Mouse (Mus musculus) mouse embryonic stem cell (cell line): ENCODE measurements around the gene Hist1h4b.

ENCODE experiments used
- in situ Hi-C, 2 experiments: fragments of 300-500 bp; cut with MboI; formaldehyde crosslinking; loops; 1 replicate in 1 of 2; 3 replicates in 1 of 2; pipeline ENCODE4 v1.14.3; 2019 to 2020; ENCODE audit warnings: low sequenced_read_pairs in 2 of 2, low pct_unique_long_range_greater_than_20kb in 1 of 2, mixed read lengths in 1 of 2; ENCODE audit not compliant: unreplicated experiment in 1 of 2

The Hist1h4b gene

DNA sequence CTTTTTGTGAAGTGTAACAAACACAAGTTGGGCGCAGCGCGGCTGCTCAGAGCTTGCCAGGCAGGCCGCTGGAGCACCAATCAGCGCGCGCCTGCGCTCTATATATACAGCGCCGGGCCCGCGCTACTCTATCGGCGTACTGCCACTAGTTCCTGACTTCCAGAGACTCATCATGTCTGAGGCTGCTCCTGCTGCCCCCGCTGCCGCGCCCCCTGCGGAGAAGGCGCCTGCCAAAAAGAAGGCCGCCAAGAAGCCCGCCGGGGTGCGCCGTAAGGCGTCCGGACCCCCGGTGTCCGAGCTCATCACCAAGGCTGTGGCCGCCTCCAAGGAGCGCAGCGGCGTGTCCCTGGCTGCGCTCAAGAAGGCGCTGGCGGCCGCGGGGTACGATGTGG, 18.1 kb upstream of the Hist1h4b start, which contains the start of gene Hist1h1c:
Gene Hist1h1c, plus strand, starts transcription at position 132 of the 392 bp plus-strand sequence.
- in situ Hi-C loops, result loop anchor here in 1 of 2 experiments (10.0 to 25.0 kb wide), 2 partner anchors 54 to 1701 kb away; partner anchors contain the start of genes Hist1h2ac, Hist1h2ag, Hist1h2ah and Hist1h2bc

GRCm38 (mm10) chr13:23739069-23739921, 17.5 kb upstream of the Hist1h4b start:
- in situ Hi-C loops, result loop anchor here in 1 of 2 experiments (10.0 to 25.0 kb wide), 2 partner anchors 54 to 1702 kb away; partner anchors contain the start of genes Hist1h2ac, Hist1h2ag, Hist1h2ah and Hist1h2bc

DNA sequence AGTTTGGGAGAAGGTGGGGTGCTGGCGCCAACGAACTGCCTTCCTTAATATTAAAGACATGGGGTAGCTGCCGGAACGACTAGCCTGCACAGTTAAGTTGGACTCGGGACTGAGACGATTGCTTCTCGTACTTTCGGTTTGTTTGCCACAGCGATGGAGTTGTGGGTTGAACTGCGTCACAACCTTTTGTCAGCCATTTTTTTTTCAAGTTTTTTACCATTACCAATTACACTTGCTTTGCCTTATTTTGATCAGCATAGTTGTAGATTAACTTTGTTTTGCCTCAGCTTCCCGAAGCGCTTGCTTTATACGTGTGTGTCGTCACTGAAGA, 16.9 kb upstream of the Hist1h4b start:
- in situ Hi-C loops, result loop anchor here in 1 of 2 experiments (10.0 to 25.0 kb wide), 3 partner anchors 55 to 1703 kb away; partner anchors contain the start of genes Hist1h2ac, Hist1h2ad, Hist1h2ae and Hist1h2ag

DNA sequence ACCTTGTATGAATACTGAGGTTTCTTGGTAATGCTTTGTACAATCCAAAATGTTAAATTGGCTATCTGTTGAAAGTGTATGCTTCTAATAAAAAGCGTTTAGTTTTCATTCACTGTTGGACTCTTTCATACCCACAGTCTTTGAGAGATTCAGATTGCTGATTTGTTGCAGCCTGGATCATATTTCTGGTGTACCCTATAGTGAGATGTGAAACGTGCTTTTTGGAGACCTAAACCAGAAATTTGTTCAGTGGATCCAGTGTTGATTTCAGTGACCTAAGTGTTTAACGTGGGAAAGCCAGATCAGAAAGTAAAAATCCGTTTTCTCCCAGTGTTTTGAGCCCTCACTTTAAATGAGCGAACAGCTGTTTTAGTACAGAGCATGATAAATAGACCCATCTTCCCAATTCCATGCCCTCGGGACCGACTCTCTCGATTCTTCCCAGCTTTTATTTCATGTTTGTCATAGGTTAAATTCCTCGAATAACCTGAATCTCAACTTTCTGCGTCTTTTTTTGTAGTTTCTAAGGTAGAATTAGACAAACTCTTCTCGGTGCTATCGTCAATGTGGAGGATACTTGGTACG, 16.5 kb upstream of the Hist1h4b start:
- in situ Hi-C loops, result loop anchor here in 1 of 2 experiments (10.0 to 25.0 kb wide), 2 partner anchors 166 to 1703 kb away; partner anchors contain the start of genes Hist1h2ad, Hist1h2ae, Hist1h2ag and Hist1h2ah

GRCm38 (mm10) chr13:23740910-23741309, 15.9 kb upstream of the Hist1h4b start:
- in situ Hi-C loops, result loop anchor here in 1 of 2 experiments (10.0 to 25.0 kb wide), 2 partner anchors 166 to 1704 kb away; partner anchors contain the start of genes Hist1h2ad, Hist1h2ae, Hist1h2ag and Hist1h2ah

DNA sequence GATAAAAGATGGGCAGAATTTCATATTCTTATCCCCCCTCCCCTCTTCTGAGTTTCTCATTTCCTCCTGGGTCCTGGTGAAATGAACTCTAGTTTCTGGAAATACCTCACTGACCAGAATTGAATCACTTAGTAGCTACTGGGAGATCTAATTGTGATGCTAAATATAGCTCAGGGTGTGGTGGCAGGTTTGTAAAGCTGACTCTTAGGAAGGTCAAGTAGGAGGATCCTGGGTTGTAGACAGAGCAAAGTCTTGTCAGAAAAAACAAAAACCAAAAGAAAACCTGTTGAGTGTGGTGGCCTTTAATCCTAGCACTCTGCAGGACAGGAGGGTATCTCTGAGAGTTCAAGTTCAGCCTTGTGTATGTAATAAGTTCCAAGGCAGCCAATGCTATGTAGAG, 14.8 kb upstream of the Hist1h4b start:
- in situ Hi-C loops, result loop anchor here in 1 of 2 experiments (10.0 to 25.0 kb wide), 2 partner anchors 167 to 1705 kb away; partner anchors contain the start of genes Hist1h2ad, Hist1h2ae, Hist1h2ag and Hist1h2ah

DNA sequence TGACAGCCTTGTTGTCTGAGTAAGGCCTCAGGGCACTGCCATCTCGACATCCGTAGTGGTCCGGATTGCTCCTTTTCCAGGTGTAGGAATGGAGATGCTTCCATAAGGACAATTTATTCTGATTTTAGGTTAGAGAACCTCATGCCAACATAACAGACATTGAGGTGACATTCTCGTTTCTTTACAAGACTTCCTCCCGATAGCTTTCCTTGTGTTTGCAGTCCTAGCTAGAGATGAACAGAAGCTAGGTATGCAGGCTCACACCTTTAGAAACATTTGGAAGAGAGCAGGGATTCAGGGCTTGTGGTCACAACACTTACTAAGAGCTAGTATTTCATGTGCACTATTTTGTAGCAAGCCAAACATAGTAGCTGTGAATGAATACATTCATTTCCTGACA, 13.6 kb upstream of the Hist1h4b start:
- in situ Hi-C loops, result loop anchor here in 1 of 2 experiments (10.0 to 25.0 kb wide), 2 partner anchors 168 to 1706 kb away; partner anchors contain the start of genes Hist1h2ad, Hist1h2ae, Hist1h2ag and Hist1h2ah

DNA sequence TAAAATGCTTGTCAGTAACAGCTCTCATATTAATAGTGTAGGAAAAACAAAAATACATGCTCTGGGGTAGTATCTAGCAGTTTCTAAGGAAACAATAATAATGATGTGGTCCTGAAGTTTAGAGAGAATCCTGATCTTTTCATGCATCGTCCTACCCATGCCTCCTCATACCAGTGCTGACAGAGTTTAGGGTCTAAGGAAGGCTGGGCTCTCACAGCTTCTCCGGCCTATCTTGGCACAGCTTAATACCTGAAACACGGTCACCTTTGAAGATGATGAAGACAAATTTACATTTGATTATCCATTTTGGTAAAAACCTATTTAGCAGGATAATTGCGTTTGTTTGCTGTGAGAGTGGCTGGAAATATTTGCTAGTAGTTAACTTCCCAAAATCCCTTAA, 12.8 kb upstream of the Hist1h4b start:
- in situ Hi-C loops, result loop anchor here in 1 of 2 experiments (10.0 to 25.0 kb wide), 2 partner anchors 169 to 1707 kb away; partner anchors contain the start of genes Hist1h2ad, Hist1h2ae, Hist1h2ag and Hist1h2ah

DNA sequence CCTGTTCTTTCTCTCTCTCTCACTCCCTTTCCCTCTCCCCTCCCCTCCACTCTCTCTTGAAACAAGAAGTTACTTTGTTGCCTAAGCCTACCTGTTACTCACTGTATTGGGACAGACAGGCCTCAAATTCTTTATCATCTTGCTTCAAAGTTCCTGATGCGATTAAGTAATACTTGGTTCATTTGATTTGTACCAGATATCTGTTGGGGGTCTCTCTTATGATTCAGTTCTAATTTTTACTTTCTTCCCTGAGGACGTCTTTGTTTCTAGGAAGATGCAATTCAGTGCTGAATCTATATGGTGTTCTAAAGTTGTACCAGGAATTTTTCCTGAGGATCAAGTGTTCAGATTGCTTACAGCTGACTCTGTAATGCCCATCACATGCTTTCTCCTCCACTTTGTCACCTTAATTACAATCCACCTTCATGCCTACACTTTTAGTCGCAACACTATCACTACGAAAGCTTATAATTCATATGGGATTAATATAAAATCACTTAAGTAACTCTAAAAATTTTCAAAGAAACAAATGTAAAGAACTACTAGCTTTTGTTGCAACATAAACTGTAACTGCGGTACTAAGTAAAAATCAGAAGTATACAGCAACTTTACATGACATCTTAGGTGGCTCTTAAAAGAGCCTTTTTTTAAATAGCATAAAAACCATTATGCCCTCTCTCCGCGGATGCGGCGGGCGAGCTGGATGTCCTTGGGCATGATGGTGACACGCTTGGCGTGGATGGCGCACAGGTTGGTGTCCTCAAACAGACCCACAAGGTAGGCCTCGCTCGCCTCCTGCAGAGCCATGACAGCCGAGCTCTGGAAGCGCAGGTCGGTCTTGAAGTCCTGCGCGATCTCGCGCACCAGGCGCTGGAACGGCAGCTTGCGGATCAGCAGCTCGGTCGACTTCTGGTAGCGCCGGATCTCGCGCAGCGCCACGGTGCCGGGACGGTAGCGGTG, 12.1 kb upstream of the Hist1h4b start:
- in situ Hi-C loops, result loop anchor here in 1 of 2 experiments (10.0 to 25.0 kb wide), 2 partner anchors 170 to 1707 kb away; partner anchors contain the start of genes Hist1h2ad, Hist1h2ae, Hist1h2ag and Hist1h2ah

GRCm38 (mm10) chr13:23745381-23746161, 11.2 kb upstream of the Hist1h4b start, which contains the start of gene Hist1h3c:
TSS of gene Hist1h3c (minus strand) at chr13:23745602.
- in situ Hi-C loops, result loop anchor here in 1 of 2 experiments (10.0 to 25.0 kb wide), 2 partner anchors 171 to 1708 kb away; partner anchors contain the start of genes Hist1h2ad, Hist1h2ae, Hist1h2ag and Hist1h2ah

GRCm38 (mm10) chr13:23746201-23747080, 10.4 kb upstream of the Hist1h4b start, which contains the start of gene Hist1h2bb:
TSS of gene Hist1h2bb (plus strand) at chr13:23746734.
- in situ Hi-C loops, result loop anchor here in 1 of 2 experiments (10.0 to 25.0 kb wide), 2 partner anchors 172 to 1709 kb away; partner anchors contain the start of genes Hist1h2ad, Hist1h2ae, Hist1h2ag and Hist1h2ah

GRCm38 (mm10) chr13:23747081-23747891, 9.5 kb upstream of the Hist1h4b start:
- in situ Hi-C loops, result loop anchor here in 1 of 2 experiments (10.0 to 25.0 kb wide), 2 partner anchors 172 to 1710 kb away; partner anchors contain the start of genes Hist1h2ad, Hist1h2ae, Hist1h2ag and Hist1h2ah

DNA sequence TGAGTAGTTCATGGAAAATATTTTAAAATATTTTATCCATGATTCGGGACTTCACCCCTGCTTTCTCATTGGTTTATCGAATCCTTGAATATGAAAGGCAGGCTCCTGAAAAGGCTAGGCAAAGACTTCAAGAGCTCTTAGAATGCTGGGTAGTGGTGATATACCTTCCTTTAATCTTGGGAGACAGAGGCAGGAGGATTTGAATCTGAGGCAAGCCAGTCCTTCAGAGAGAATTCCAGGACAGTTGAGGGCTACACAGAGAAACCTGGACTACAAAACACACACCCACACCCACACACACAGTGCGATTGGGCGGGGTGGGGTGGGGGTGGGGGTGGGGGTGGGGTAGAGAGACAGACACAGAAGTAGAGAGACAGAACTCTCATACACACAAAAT, 8.9 kb upstream of the Hist1h4b start:
- in situ Hi-C loops, result loop anchor here in 1 of 2 experiments (10.0 to 25.0 kb wide), 2 partner anchors 173 to 1711 kb away; partner anchors contain the start of genes Hist1h2ad, Hist1h2ae, Hist1h2ag and Hist1h2ah

GRCm38 (mm10) chr13:23749563-23750121, 7.2 kb upstream of the Hist1h4b start:
- in situ Hi-C loops, result loop anchor here in 1 of 2 experiments (10.0 to 25.0 kb wide), 2 partner anchors 175 to 1712 kb away; partner anchors contain the start of genes Hist1h2ad, Hist1h2ae, Hist1h2ag and Hist1h2ah
